Mouse (Mus musculus) skeletal muscle tissue, adult 2 months (tissue): Measurements from ENCODE around the gene Slco3a1.
A peak's percentile ranks its signal among the peaks of the same experiment; 100 is the strongest.

Source experiments
- DNase-seq: peaks from one replicate; pipeline ENCODE4 v3.0.0-alpha.2; 2012; ENCODE audit warnings: low read depth, low spot score

Slco3a1 gene

DNA sequence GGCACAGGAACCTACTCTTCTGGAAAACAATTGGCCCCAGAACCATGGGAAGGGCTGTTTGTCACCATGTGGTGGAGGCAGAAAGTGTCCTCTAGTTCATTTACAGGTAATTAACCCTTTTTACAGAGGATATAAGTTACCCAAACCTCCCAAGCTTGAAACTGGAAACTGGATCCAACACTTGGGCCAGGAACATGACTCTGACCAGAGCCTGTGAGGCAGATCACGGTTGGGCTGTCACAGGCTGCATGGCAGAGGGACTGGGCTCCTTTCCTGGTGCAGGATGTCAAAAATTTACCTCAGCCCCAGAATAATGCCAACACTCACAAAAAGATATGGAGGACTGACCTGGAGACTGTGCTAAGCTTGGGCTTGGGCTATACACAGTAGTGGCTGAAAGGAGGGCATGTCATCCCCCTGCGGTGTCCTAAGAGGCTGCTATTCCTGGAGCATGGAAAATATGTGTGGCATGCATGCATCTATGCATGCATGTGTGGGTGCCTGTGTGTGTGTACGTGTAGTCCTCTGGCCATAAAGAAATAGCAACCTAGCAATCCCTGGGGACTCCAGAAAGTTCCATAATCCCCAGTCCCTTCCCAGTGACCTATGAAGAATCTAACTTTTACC lies 171.4 kb downstream of the Slco3a1 start:
- DNase-seq = no peak

DNA sequence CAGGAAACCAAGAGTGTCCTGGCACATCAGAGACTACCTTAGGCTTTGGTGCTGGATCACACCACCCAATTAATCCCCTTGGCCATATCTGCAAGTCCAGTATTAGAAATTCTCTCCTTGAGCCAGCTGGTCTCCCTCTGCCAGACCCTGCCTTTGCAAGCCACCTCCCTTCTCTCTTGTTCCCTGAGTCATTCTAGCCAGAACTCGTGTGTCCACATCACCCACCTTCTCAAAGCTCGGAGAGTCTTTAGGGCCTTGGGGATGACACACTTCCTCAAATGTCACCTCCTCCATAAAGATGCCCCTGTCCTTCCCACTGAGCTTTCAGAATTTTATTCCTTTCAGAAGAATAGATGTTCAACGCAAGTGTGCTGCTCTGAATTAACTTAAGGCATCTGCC lies 172.3 kb downstream of the Slco3a1 start:
- peak; percentile 84 for DNase-seq

DNA sequence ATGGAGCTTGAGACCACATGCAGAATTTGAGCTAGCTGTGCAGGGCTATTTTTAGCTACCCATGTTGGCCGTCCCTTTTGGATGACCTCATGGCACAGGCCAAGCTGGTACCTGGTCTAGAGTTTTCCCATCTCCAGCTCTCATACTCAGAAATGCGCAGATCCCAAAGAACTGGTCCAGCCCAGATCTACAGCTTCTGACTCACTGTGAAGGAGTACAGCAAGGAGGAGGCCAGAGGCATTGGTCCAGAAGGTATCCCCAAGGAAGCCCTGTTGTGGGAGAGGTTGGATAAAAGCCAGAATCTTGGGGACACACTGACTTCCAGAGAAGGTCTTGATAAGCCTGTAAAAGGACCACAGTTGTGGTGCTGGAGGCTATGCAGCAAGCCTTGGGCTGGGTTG lies 172.7 kb downstream of the Slco3a1 start:
- peak; percentile 90 for DNase-seq

DNA sequence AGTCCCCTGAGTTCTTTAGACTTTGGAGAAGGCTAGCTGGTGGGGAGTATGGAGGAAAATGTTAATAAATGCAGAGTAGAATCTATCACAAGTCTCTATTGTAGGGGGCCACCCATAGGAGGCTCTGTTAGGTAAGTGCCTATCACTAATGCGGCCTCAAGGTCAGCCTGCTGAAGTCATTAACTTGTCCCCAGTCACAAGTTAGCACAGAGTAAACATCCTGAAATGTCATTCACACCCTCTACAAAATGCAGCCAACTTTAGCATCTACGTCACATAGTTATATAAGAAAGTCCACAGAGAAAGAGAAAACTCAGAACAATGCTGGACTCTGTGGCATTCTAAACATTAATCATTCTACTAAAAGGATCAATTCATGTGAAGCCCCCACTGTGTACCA lies 173.5 kb downstream of the Slco3a1 start:
- peak; percentile 83 for DNase-seq

DNA sequence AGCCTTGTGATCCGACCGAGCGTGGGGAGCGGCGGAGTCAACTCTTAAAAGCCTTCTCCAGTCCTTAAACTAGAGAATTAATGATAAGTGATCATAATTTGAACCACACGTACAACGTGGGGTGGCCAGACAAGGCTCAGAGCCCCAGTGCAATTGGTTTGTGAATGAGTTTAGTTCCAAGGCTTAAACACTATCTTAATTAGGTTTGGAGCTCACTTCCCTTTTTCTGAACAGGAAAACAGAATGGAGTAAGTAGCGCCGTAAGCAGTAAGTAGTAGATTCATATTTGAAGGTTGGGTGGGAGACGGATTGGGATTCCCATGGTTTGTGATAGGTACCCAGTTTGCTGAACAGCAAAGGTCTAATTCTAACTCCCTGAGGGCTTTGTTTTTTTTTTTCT lies 176.7 kb downstream of the Slco3a1 start:
- DNase-seq = no peak

DNA sequence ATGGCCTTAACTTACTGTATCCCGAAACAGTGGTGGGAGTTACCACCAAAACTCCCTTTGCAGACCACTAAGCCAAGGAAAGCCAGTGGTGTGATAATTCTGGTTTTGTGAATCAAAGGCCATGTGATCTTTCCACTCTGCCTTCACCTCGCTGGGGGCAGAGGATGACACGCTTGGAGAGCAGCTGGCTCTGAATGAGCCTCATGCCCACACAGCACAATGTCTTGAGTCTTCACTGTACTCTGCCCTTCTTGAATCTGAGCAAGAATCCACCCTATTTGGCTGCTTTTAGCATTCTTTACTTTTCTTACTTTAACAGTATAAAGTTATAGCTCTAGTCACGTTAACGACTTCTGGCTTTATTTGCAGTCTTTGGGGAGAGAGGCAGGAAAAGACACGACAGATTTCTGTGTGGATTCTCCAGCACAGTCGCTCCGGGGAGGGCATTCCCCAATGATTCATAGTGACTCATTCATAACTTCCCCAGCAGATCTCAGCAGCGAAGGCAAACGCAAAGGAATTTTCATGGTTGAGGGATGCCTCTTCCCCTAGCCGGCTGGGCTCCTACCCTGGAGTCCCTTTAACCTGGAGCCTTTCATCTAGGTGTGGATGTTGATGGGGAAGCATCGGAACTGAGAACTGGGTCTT lies 178.1 kb downstream of the Slco3a1 start:
- DNase-seq = no peak

DNA sequence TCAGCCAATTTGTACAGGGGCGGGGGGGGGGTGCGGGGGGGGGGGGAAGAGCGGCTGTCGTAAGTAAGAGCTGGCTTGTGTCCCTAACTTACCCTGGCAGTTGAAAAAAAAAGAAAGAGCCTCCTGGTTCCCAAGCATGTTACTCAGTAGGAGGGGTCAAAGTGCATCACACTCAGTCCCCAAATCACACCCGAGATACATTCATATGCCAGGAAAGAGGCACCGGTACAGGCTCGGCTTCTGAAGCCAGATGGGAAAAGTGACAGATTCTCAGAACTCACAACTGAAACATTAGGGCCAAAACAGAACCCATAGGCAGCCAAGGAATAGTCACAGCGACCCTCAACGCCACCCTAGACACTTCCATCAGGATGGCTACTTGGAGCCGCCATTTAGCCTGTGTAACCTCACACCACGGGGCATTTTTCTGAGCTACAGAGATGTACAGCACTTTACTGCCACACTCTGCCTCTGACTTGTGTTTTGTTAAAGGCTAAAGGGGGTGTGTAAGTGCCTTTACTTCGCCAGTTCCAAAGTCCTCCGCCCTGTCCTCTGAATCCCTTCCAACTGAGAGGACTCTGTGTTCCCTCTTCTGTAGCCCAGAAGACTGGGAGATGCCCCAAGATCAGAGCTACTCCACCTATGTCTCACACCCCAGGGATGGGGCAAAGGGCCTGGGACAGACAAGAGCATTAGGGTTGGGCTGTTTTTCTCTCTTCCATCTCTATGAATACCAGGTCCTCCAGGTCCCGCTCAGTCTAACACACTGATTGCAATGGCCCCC lies 179.2 kb downstream of the Slco3a1 start:
- DNase-seq = peak; percentile 91

DNA sequence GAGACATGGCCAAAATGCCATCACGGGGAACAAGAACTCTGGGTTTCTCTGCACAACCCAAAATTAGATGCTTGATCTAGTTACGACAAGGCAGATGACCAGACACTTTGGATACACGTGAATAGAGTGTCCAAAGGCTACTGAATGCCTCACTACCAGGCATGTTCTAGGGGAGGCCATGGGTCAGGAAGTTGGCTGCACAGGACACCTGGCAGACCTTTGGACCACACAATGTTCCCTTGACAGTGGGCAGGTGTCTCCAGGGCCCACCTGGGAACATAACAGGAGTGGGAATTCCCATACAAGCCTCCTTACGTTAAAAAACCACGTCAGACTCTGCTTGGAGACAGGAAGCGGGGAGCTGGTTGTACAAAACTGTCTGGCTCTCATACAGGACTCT lies 181.5 kb downstream of the Slco3a1 start:
- no peak for DNase-seq

DNA sequence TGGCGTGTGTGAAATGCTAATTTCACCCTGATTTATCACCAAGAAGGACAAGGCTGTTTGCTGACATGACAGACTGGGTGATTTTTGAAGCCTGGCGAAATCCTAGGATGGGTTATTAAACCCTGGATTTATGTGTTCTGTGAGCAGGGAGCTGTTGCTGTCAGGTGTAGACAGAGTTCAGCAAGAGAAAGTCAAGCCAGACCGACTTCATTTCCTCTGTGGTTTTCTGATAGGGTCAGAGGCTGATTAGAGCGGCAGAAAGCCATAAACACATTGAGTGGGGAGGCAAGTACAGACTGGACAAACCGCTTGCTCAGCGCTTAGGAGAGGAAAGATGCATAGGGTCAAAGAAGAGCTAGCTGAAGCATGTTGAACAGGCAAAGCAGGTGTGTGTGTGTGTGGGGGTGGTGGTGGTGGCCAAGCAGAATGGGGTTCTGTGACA lies 182.4 kb downstream of the Slco3a1 start:
- no peak for DNase-seq

DNA sequence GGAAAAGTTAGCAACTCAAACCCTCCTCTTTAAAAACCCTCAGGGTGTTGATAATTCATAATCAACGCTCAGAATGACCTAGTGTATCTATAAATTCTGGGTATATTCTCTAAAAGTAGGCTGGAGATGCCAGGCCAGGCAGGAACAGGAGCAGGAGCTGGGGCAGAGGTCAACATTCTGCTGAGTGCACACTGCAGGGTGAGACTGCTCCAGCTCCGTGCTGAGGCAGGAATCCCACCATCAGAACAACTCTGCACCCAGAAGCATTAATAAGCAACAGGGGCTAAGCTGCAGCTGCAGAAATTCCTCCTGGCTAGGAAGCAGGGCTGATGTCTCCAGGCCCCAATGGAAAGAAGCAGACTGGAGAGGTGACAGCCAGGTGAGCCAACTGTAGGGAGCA lies 182.9 kb downstream of the Slco3a1 start:
- no peak for DNase-seq

DNA sequence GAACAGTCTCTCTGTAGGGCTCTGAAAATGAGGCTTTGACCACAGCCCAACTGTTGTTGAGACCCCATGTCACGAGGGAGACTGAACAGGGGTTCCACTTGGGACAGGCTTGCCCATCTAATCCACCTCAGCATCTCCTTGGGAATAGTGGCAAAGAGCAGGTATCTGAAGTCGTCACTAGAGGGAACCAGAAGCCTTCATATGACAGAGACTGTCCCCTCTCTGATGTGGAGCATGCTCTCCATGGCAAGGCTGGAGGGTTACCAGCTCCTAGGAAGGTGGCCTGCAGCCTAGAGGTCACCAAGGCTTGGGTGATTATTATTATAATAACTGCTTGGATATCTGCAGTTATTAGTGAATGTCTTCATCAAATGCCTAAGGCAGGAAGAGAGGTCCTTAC lies 183.4 kb downstream of the Slco3a1 start:
- peak; percentile 64 for DNase-seq

DNA sequence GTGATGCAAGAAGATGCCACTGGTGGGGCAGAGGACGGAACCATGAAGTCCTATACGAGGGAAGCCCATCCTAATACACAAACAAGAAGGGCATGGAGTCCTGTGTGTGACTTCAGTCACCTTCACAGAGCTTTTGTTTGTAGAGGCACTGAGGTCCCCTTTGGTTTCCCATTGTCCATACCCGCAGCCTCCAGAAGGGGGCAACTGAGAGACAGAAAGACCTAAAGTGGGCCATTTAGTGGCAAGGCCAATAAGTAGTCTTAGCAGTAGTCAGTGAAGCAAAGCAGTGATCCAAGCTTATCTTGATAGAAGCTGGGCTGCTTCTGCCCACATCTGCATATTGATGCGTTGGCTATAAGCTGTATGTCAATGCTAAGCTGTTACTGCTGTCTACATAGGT lies 184.9 kb downstream of the Slco3a1 start:
- DNase-seq = no peak

DNA sequence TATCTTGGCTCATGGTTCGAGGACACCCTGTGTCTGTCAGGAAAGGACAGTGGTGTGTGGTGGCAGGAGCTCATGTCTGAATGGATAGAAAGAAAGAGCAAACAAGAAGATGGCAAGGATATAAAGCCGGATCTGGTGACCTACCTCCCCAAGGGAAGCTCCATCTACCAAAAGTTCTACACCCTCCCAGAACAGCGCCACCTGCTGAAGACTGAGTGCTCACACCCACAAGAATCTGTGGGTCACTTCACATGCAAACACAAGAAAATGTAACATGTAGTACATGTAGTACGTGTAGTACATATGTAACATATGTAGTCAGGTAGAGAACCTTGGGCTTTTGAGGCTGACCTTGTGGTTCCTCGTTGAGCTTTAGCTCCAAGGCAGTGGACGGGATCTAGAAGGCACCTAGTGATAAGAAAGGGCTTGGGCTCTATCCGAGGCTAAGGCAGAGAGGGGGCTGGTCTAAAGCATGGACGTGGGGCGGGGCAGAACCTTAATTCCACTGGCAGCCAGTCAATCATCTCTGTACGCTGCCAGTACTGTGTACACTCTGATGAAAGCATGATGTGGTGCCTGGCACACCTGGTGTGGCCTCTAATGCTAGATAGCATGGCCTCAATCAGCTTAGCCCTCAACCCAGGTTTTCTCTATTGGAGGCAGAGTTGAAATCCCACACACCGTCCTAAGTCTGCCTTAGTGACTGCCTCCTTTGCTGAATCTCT lies 186.2 kb downstream of the Slco3a1 start:
- no peak for DNase-seq

DNA sequence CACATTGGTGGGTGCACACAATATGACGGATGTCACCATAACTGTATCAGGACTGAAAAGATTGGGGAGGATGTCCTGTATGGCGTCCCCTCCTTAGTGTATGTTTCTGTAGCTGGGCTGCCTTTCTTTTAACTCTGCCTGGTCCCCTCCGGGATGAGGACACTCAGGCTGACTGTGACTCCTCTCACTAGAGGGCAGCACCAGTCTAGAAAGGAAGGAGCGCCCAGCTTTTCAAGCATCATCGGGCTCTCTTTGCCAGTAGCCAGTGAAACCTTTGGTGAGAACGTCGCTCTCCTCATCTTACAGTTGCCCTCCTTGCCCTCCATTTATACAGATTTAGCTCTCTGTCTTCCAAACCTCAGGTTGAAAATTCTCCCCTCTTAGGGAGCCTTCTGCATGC lies 187.2 kb downstream of the Slco3a1 start:
- DNase-seq = no peak

DNA sequence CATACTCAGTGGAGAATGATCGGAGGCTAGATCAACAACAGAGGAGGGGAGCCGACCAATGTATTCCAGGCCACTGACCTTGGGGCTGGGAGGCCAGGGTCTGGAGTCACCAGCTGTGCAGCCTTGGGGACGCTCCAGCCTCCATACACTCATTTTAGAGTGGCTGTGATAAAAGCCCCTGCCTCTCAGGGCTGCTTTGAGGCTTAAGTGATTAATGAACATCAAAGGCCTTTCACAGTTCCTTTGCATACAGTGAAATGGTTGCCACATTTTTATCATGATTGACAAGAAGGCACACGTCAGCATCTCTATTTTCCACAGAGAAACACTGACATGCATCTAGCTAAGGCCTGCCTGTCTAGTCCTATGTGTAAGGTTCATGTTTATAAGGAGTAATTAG lies 189.0 kb downstream of the Slco3a1 start:
- DNase-seq = no peak

DNA sequence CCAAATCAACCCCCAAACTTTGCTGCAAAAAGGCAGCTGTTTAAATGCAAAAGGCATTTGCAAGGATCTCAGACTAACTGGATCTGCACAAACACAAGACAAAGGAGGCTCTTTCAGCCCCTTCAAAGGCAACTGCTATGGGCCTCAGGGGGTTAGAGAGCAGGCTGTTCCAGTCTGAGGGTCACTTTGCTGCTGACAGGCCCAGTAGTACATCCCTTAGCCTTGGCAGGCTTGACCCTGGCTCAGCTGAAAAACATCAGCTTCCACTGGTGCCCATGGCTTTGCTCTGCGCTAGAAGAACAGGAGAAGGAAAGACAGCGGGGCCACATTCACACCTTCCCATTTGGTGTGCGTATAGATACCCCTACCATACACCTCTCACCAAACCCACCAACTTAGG lies 189.6 kb downstream of the Slco3a1 start:
- no peak for DNase-seq

DNA sequence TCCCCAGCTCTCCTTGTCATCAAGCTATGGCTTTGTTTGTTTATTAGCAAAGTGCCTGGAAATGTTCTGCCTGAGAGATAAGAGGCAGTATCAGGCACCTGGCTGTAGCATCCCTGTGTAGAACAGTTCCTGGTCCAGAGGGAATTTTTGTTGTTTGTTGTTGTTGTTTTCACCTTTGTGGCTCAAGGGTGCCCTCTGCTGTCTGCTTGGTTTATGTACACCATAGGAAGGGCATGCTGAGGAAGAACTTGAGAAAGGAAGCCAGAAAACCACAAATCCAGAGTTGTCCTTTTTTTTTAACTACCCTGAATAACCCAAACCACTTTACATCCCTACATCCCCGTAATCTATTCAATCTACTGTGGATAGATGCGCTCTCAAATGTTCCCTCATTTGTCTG lies 191.1 kb downstream of the Slco3a1 start:
- no peak for DNase-seq

DNA sequence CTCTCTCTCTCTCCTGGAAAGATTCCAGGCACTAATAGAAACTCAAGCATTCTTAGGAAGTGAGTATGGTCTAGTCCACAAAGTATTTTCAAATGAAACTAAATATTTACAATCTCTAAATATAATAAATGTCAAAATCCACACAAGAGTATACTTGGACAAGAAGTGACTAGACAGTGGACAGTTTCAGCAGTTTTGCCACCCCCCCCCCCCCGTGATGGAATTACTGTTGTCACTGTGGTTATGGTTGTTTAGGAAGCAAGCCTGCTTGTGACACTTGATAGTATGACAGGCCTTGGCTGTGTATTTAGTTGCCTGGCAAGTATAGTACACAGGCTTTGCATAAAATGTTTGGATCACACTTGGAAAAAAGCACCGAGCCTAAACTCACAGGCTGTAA lies 192.9 kb downstream of the Slco3a1 start:
- no peak for DNase-seq

DNA sequence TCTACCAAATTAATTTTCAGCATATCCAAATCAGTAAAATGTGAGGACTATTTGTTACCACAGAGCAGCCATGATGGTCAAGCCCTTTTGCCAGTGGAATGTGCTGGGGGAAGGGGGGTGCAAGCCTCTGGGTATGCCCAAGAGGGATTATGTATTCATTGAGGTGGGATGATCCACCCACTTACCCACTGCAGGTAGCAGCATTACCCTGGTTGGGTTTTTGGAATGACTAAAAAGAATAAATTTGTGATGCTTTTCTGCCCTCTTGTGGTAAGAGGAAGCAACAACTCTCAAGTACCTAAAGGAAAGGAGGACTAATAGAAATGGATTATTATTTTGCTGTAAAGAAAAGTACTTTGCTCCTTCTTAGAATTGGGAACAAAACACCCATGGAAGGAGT lies 197.6 kb downstream of the Slco3a1 start:
- no peak for DNase-seq

DNA sequence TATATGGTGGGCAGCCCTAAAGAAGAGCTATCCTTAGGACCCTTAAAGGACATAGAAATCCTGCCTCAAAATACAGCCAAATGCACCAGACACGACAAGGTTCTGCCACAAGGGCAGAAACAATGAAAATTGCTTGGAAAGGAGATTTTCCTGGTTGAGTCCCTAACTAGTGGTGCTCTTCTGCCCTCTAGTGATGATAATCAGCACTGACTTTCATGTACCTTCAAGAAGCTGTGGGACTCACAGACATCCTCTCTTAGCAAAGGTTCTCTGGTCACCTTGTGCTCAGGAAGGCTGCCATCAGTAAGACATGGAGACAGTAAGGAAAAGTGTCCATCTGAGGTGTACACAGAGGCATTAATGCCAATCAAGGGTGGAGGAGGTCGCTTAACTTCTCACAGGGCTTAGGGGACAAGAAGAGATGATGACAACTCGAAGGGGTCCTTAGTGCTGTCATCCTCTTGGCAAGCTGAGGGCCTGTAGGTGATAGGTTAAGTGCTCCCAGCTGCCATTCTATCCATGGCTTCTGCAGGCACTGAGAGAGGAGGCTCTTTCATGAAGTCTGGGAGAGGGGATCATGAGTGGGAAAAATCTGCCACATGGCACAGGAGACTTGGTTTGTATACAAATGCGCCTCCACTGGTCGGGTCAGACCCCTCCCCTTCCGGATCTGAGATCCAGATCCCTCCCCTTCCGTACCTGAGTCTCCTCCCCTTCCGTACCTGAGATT lies 199.9 kb downstream of the Slco3a1 start:
- no peak for DNase-seq

DNA sequence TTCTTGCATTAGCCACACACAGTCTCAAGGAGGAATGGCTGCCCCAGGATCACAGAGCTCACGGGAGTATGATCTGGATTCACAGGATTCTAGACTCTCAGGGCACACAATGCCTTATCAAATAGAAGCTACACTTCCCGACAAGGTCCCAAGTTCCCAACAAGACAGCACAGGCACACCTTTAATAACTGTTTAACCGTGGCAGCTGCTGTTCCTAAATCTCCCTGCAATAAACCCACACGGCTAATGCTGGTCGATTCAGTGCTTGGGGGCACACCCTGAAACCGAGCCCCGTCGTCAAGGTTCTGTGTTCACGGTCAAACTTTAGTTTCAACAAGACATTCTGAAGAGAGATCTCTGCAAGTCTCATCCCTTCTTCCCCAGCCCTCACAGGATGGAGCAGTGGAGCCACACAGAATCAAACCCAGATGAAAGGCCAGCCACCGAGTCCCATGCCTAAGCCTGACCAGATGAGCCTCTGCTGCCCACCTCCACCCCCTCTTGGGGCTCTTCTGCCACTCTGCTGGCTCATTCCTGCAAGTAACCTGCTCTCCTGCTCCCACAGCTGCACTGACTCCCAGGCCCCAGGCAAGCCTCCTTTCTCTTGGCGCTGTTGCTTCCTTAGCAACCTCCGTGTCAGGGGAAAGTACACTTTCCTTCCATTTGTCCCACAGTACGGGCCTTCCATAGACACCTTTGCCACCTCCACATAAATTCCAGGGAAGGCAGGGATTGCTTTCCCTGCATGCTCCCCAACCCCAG lies 200.7 kb downstream of the Slco3a1 start:
- no peak for DNase-seq
